Mouse (Mus musculus): ENCODE data around the gene Trak1. TPM values are rescaled to one million over a fixed set of nuclear protein-coding genes. Genes with fewer than 3 reads are reported as not detected.
"Not testable (repeated sequence)": the region's sequence is repeated elsewhere in the genome, so short reads cannot be mapped to it uniquely, and the experiment has no call there.

Gene Trak1
- polyA plus RNA-seq, 1 experiment, result 61.1 TPM

DNA sequence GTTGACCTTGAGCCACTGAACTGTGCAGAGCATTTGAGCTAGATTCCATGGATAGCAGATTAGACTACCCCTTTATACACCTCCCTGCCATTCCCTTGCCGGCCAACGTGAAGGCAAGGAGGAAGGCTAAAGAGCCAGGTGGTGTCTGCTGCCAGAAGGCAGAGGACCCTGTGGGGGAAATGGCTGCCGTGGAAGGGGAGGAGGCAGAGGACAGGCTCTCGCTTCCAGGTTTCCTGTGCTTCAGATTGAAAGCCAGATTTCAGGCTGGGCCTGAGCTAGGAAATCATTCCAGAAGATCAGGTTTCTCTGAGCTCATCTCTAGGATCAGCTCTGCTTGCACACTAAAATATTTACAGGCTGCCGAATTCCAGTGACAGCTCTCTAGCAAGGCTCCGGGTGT, 133.1 kb downstream of the Trak1 start:
- H3K4me1 ChIP-seq (ENCODE audit: control insufficient read depth, insufficient read depth, low read length), result peaks cover 21% of the 10 kb centered on the region
- TF ChIP-seq CTCF (IDR thresholded peaks at IDR 0.05; ENCODE audit: low read depth, low read length), result no peak
- no peak for TF ChIP-seq POLR2A (IDR thresholded peaks at IDR 0.05; ENCODE audit: borderline replicate concordance, low read depth, low read length)
- H3K27ac ChIP-seq (ENCODE audit: insufficient read depth, low read depth, low read length), result no peak overlapping the region
- H3K4me3 ChIP-seq (ENCODE audit: insufficient read depth, low read length), result no peak overlapping the region

GRCm38 (mm10) chr9:121433745-121434528, 136.6 kb downstream of the Trak1 start:
- Histone ChIP-seq H3K27ac (ENCODE audit: insufficient read depth, low read depth, low read length) (no peak overlapping the region), H3K4me3 (ENCODE audit: insufficient read depth, low read length) (no peak overlapping the region), H3K4me1 (ENCODE audit: control insufficient read depth, insufficient read depth, low read length) (peaks cover 2% of the 10 kb centered on the region; the same call in 1 of the 2 replicates)
- TF ChIP-seq CTCF (IDR thresholded peaks at IDR 0.05; ENCODE audit: low read depth, low read length) (no peak), POLR2A (IDR thresholded peaks at IDR 0.05; ENCODE audit: borderline replicate concordance, low read depth, low read length) (no peak)

DNA sequence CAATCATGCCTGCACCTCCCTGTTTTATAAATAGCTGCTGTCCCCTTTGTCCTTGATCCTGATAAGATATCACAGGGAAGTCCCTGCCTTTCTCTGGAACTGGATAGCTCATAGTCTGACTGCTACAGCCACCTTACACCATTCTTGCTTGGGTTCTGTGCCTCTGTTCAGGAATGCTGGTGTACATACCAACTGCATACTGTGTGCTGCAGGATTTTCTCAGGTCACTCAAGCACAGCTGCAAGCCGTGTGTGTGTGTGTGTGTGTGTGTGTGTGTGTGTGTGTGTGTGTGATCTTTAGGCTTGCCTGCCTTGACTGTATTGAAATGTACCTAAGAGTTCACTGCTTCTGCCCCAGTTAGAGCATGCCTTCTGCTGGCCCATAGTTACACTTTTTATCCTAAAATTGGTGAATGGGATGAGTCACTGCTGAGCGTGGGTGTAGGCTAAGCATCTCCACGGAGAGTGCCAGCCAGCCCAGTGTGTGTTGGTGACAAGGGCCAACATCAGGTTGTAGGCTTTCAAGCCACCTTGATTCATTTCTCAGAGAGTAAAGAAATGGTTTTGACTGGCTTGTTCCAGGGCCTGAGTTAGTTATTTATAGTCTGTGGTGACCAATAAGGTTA, 138.1 kb downstream of the Trak1 start:
- TF ChIP-seq CTCF (IDR thresholded peaks at IDR 0.05; ENCODE audit: low read depth, low read length), result no peak
- no peak for TF ChIP-seq POLR2A (IDR thresholded peaks at IDR 0.05; ENCODE audit: borderline replicate concordance, low read depth, low read length)
- H3K4me3 ChIP-seq (ENCODE audit: insufficient read depth, low read length), result no peak overlapping the region
- no peak overlapping the region for H3K27ac ChIP-seq (ENCODE audit: insufficient read depth, low read depth, low read length)
- H3K4me1 ChIP-seq (ENCODE audit: control insufficient read depth, insufficient read depth, low read length), result peaks cover 2% of the 10 kb centered on the region; the same call in 1 of the 2 replicates

- no peak overlapping the region for H3K27ac ChIP-seq (ENCODE audit: insufficient read depth, low read depth, low read length)
- H3K4me1 ChIP-seq (ENCODE audit: control insufficient read depth, insufficient read depth, low read length), result peaks cover 2% of the 10 kb centered on the region; the same call in 1 of the 2 replicates
- TF ChIP-seq CTCF (IDR thresholded peaks at IDR 0.05; ENCODE audit: low read depth, low read length) (no peak), POLR2A (IDR thresholded peaks at IDR 0.05; ENCODE audit: borderline replicate concordance, low read depth, low read length) (no peak)
- H3K4me3 ChIP-seq (ENCODE audit: insufficient read depth, low read length), result no peak overlapping the region
These were observed 139.2 kb downstream of the Trak1 start for GRCm38 (mm10) chr9:121436501-121436900.

DNA sequence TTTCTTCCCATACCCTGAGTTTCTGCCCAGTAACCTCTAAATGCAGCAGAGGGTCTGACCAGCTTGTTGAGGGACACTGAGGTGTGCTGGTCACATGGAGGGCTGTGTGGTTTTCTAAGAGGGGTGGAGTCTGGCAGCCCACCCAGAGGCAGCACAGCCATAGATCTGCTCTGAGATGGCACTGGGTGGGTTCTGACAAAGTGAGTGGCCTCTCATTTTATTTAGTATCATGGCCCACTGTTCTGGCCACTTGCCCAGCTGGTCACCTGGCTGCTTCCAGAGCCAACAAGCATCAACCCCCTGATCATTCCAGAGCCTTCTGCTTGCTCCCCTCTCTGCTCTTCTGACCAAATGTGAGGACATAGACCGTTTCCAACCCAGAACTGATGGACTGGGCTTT, 144.8 kb downstream of the Trak1 start:
- Histone ChIP-seq H3K4me1 (ENCODE audit: control insufficient read depth, insufficient read depth, low read length) (no peaks in the 10 kb centered on the region), H3K4me3 (ENCODE audit: insufficient read depth, low read length) (no peak overlapping the region), H3K27ac (ENCODE audit: insufficient read depth, low read depth, low read length) (no peak overlapping the region)
- TF ChIP-seq CTCF (IDR thresholded peaks at IDR 0.05; ENCODE audit: low read depth, low read length), result no peak
- no peak for TF ChIP-seq POLR2A (IDR thresholded peaks at IDR 0.05; ENCODE audit: borderline replicate concordance, low read depth, low read length)

DNA sequence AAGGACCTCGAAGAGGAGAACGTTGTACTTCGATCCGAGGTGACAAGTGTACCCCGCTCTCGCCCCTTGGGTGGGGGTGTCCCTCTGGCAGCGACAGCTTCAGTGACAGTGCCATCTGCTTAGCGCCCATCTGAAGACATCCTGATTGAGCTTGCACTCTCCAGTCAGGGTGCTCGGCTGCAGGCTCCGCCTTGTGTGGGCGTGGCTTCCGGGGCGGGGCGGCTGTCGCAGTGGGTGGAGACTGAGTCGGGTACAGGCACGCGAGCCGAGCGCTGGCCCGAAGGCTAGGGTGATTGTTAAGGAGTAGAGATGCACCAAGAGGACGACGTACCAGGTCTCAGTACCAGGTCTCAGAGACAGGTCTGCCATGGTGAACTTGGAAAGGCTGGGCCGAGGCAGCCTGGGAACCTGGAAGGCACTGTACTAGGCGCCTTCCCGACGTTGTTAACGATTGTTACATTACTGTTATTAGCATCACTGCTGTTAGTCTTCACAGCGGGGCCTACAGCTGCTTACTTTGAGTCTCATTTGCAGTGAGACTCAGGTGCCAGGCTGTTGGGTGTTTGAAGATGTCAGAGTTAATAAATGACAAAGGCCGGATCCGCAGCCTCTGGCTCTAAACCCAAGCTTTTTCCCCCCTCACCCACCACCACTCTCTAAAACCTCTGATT, 146.5 kb downstream of the Trak1 start:
- H3K4me3 ChIP-seq (ENCODE audit: insufficient read depth, low read length), result no peak overlapping the region
- no peak overlapping the region for H3K27ac ChIP-seq (ENCODE audit: insufficient read depth, low read depth, low read length)
- TF ChIP-seq CTCF (IDR thresholded peaks at IDR 0.05; ENCODE audit: low read depth, low read length) (no peak), POLR2A (IDR thresholded peaks at IDR 0.05; ENCODE audit: borderline replicate concordance, low read depth, low read length) (no peak)
- H3K4me1 ChIP-seq (ENCODE audit: control insufficient read depth, insufficient read depth, low read length), result no peaks in the 10 kb centered on the region

DNA sequence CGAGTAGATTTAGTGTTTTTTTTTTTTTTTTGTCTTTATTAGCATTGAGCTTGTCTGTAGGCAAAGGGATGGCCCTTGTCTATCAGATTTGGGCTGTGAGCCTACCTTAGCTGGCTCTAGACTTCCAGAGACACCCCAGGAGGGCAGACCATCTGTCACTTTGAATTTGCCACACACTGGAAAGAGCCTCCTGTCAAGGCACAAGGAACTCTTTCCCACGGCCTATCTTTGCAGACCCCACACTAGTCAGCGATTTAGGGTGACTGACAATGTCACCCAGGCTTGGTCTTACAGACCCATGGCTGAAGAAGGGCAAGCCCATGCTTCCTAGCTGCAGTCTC, 147.0 kb downstream of the Trak1 start:
- Histone ChIP-seq H3K4me1 (ENCODE audit: control insufficient read depth, insufficient read depth, low read length) (no peaks in the 10 kb centered on the region), H3K27ac (ENCODE audit: insufficient read depth, low read depth, low read length) (no peak overlapping the region), H3K4me3 (ENCODE audit: insufficient read depth, low read length) (no peak overlapping the region)
- TF ChIP-seq CTCF (IDR thresholded peaks at IDR 0.05; ENCODE audit: low read depth, low read length), result no peak
- no peak for TF ChIP-seq POLR2A (IDR thresholded peaks at IDR 0.05; ENCODE audit: borderline replicate concordance, low read depth, low read length)

DNA sequence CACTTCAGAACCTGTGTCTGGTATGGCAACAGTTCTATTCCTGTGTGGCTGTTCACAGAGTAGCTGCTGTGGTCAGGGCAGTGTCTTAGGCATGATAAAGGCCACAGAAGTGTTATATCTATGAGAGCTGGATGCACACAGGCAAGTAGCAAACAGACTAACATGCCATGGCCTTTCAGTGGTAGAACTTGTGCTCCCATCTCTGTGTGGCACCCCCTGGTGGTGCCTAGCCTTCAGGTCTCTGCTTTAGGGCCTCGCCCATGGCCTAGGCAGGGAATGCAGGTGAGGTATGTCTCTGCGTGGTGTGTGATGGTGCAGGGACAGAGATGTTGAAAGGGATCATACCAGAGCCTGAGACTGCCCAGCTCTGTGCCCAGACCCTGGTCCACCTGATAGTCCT, 148.1 kb downstream of the Trak1 start:
- H3K4me3 ChIP-seq (ENCODE audit: insufficient read depth, low read length), result no peak overlapping the region
- H3K4me1 ChIP-seq (ENCODE audit: control insufficient read depth, insufficient read depth, low read length), result no peaks in the 10 kb centered on the region
- TF ChIP-seq CTCF (IDR thresholded peaks at IDR 0.05; ENCODE audit: low read depth, low read length), result no peak
- no peak for TF ChIP-seq POLR2A (IDR thresholded peaks at IDR 0.05; ENCODE audit: borderline replicate concordance, low read depth, low read length)
- H3K27ac ChIP-seq (ENCODE audit: insufficient read depth, low read depth, low read length), result no peak overlapping the region

DNA sequence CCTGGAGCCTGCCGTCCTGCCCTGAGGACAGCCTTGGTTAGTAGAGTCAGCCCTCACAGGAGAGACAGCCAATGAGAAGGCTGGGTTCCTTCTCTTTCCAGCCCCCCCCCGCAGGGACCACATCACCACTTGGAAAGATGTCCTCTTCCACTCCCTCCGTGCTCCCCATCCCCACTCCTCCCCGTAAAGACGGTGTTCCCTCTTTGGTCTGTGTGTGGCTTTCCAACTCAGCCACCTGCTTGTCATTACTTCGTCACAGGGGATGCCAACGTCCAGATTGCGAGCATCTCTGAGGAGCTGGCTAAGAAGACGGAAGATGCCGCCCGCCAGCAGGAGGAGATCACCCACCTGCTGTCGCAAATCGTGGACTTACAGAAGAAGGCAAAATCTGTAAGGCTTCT, 149.1 kb downstream of the Trak1 start:
- H3K4me3 ChIP-seq (ENCODE audit: insufficient read depth, low read length), result no peak overlapping the region
- no peaks in the 10 kb centered on the region for H3K4me1 ChIP-seq (ENCODE audit: control insufficient read depth, insufficient read depth, low read length)
- no peak for TF ChIP-seq CTCF (IDR thresholded peaks at IDR 0.05; ENCODE audit: low read depth, low read length)
- TF ChIP-seq POLR2A (IDR thresholded peaks at IDR 0.05; ENCODE audit: borderline replicate concordance, low read depth, low read length), result no peak
- H3K27ac ChIP-seq (ENCODE audit: insufficient read depth, low read depth, low read length), result no peak overlapping the region

- H3K4me1 ChIP-seq (ENCODE audit: control insufficient read depth, insufficient read depth, low read length); H3K4me3 ChIP-seq (ENCODE audit: insufficient read depth, low read length); H3K27ac ChIP-seq (ENCODE audit: insufficient read depth, low read depth, low read length): not testable (repeated sequence)
These were observed 155.1 kb downstream of the Trak1 start for GRCm38 (mm10) chr9:121452342-121452942.
